Mouse (Mus musculus) ES-CJ7 (cell line): ENCODE results near the gene Map10.

Experiments used
- DNase-seq: peaks from one replicate; pipeline ENCODE4 v3.0.0; 2011; ENCODE audit warnings: low read depth, low spot score

Map10 gene

GRCm38 (mm10) chr8:125669700-125670195, at the start of gene Map10:
Map10 (plus strand) TSS chr8:125669818.
- peak; percentile 95 for DNase-seq

DNA sequence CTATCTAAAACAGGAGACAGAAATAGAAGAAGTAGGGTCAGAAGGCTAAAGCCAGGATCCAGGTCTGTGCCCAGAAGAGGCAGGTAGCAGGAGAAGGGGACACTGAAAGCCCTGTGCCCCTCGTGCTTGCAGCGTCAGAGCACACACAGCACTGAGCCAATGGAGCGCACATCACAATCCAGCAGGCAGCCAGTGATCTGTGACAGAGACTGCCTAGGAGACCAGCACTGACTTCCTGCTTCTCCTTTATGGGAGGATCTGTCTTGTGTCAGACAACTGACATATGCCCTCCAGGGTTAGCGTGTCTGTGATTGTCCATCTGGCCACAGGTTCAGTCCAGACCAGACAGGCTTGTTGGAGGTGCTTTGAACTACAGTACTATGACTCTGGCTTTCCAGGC, 49.3 kb upstream of the Map10 start:
- no peak for DNase-seq

DNA sequence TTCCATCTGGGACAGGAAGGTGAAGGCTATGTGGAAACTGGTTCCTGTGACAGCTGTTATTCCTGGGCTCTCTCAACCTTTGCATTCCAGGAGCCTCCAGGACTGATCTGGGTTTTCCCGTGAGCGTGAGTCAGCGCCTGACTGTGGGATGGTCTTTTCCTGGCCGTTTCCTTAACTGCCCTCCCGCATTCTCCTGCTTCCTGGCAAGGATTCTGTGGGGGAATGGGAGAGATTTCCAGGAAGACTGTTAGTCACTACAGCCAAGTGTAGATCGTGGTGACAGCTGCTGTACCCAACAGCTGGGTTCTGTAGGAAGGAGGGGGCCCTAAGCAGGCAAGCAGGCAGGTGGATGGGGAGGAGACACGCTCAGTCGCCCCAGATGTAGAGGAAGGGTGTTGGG, 45.3 kb upstream of the Map10 start:
- DNase-seq: no peak

DNA sequence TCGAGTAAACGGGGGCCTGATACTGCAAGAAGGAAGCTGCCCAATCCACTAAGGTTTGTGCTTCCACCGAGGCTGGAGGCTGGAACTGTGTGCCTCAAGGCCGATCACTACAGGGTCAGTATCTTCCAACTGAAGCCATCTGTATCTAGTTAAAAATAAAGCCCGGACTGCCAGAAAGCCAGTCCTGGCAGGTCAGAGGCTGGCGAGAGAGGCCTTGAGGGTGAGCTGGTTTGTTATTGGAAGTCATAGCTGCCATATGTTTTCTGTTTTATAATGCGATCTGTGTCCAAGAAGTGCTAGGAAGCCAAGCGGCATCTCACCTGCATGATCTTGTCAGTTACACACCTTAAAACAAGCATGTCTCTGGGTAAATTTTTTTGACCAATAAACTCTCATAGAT, 43.2 kb upstream of the Map10 start:
- no peak for DNase-seq

GRCm38 (mm10) chr8:125628834-125629233, 40.8 kb upstream of the Map10 start:
- DNase-seq: no peak

DNA sequence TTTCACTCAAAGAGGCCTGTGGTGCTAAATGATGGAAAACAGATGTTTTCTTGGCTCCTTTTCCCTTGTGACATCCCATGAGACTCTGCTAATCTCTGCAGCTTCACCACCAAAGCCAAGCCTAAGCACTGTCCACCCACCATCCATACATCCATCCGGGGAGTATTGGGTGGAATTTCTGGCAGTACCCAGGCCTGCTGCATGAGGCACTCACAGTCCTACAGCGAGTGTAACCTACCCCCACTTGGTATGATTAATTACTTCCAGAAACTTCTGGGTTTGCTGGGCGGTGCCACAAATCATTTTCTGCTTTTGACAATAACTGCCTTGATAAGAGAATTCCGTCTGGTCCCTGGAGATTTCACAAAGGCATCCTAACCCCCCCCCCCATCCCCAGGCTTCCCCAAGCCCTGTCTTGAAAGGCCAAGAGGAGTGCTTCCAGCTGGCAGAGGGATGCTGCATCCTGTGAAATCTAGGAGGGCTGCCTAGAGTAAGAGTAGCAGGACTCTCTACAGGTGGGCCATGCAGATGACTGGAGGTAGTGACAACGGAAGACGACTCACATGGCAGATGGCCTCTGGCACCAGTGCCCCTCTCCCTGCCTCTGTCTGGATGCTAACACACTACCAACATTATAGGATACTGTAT, 31.1 kb upstream of the Map10 start:
- no peak for DNase-seq

GRCm38 (mm10) chr8:125639631-125640030, 30.0 kb upstream of the Map10 start:
- DNase-seq: no peak

GRCm38 (mm10) chr8:125640766-125641165, 28.9 kb upstream of the Map10 start:
- no peak for DNase-seq

DNA sequence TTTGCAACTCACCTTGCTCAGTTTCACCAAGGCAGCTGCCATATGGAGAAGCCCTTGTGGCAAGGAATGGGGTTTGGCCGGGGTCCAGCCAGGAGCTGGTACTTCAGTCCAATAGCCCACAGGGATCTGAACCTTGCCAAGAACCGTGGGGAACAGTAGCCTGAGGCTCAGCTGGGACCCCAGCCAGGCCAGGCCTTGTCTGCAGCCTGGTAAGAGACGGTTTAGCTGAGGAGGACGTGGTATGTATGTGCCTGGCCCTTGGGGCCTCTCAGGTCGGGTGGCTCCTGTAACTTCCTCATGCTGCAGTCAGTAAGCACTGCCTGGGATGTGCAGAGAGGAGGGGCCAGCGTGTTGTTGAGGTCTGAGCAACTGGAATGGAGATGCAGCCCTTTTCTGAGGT, 27.8 kb upstream of the Map10 start:
- no peak for DNase-seq

DNA sequence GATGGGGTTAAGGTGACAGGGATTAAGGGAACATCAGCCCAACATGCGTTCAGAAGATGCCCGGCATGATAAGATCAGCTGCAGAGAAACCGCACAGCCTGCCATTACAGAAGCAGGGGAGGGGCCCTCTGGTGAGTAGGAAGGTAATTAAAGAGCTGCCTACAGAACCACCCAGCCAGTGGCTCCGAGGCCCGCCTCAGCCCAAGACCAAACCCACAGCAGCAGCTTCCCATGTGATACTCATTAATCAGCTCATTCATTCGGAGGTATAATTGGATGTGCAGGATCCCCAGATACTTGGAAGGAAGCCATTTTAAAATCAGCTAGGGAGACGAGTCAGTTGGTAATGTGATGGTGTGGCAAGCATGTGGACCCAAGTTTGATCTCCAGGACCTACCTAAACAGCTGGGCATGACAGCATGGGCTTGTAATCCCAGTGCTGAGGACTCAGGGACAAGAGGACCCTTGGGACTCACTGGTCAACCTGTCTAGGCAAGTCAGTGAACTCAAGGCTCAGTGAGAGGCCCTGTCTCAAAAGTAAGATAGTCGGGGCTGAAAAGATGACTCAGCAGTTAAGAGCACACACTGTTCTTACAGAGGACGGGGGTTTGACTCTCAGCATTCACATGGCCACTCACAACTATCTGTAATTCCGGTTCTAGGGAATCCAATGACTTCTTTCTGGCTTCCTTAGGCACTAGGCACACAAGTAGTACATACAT, 23.7 kb upstream of the Map10 start:
- DNase-seq: no peak

- no peak for DNase-seq
Observed at GRCm38 (mm10) chr8:125649447-125649846, 20.2 kb upstream of the Map10 start.

DNA sequence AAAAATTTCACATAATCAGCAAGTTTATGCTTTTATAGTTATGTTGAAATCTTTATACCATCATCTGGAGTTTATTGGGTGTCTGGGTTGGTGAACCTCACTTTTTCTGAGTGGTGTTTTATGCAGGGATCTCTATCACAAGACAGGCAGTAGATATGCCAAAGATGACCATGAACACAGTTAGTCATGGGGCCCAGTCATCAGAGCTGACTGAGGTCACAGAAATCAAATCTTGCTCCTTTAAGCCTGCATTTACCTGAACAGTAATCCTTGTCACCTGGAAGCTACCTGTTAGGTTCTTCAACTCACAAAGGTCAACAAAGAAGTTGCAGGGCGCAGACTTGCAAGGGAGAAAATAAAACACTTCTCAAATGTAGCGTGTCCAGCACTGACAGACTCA, 14.8 kb upstream of the Map10 start:
- no peak for DNase-seq

- no peak for DNase-seq
Observed at GRCm38 (mm10) chr8:125658508-125658907, 11.1 kb upstream of the Map10 start.

DNA sequence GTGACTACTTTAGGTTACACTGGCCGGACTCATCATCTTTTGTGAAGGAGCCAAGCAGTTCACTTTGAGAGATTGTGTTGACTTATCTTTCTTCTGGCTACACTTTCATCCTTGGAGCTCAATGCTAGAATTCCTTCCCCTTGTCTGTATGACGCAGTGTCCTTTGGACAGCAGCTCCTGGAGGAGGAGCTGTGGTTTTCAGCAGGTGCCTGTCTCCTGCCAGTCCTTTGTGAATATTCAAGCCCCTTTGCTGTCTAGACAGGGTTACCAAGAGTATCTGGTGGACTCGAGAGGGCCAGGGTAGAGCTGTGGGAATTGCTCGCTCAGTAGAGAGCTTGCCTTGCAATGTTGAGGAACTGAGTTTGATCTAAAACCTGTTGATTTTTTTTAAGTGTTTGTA, 10.7 kb upstream of the Map10 start:
- DNase-seq: no peak

- DNase-seq: no peak
Observed at GRCm38 (mm10) chr8:125660397-125660796, 9.2 kb upstream of the Map10 start.

- no peak for DNase-seq
Observed at GRCm38 (mm10) chr8:125661958-125662668, 7.5 kb upstream of the Map10 start.

DNA sequence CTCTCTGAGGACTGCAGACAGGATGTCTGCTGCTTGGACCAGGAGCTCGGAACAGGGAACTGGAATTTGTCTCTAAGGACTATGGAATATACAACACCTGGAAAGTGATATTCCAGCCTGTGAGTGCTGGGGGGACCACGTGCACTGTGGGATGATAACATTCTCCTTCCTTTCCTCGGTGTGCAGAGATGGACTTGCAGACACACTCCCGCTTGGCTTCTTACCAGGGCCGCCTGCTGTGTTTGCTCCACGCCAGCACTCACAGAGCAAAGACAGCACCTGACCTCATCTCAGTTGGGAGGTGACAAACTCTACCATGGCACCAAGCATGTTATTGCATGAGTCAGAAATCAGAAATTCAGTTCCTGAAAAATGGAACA, 7.0 kb upstream of the Map10 start:
- DNase-seq: no peak

DNA sequence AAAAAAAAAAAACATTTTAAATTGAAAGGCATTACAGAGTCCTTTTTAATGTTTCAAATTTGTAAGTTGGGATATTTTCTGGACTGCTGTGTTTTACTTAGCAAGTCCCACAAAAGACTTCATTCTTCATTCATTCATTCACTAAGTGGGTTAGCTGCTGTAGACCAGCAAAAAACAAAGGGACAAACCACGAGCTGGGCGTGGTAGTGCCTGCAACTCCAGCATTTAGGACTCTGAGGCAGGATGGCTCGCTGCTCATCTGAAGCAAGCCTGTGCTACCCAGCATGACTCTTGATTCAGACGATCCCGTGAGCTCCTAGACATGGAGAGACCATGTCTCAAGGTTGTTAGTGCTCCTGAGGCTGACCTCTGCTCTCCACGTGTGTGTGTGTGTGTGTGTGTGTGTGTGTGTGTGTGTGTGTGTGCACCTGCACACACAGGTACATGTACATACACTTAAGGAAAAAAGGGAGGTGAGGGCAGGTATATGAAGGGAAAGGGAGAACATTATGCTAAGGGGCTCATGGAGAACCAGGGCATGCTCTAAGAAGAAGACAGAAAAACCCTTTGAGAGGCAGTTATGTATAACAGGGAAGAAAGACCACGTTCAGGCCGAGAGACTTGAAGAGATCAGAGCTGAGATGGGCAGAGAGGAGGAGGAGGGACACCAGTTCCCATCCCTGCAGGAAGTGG, 4.3 kb upstream of the Map10 start:
- peak; percentile 79 for DNase-seq

- DNase-seq: peak; percentile 88
Observed at GRCm38 (mm10) chr8:125665876-125666186, 3.8 kb upstream of the Map10 start.

GRCm38 (mm10) chr8:125666201-125666600, 3.4 kb upstream of the Map10 start:
- DNase-seq: peak; percentile 66

- no peak for DNase-seq
Observed at GRCm38 (mm10) chr8:125667248-125667647, 2.4 kb upstream of the Map10 start.

DNA sequence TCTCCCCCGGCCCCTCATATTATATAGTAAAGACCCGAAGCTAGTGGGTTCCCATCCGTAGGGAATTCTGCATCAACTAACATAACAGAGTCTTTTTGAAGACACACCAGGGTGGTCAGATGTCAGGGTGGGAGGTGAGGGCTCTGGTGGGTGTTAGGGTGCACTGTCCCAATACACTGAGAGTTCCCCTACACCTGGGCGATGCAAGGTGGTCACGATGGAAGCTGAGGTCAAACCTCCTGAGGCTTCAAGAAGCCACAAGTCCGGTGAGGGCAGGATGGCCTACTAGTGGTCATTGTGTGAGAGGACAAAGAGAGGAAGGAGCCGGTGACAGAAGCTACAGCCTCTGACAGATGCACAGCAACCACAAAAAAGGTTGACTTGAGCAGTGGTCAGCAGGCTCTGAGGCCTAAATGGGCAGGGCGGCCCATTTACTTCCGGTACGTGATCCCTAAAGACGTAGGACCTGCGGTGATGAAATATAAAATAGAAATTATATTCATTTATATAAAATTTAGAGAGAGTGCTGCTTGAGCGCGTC, 389 bp upstream of the Map10 start:
- no peak for DNase-seq
